Mouse (Mus musculus) liver, postnatal 0 days (tissue): Measurements from ENCODE around the gene Wdr95.

Source experiments
- CTCF ChIP-seq: sonication (generic); IDR thresholded peaks from 2 replicates; pipeline ENCODE4 v1.5.1; 2016; ENCODE audit warnings: antibody characterized with exemption, low read depth
- EP300 ChIP-seq: IDR thresholded peaks from 2 replicates; pipeline ENCODE4 v1.6.1; 2016; ENCODE audit warnings: antibody characterized with exemption, low read depth, mild to moderate bottlenecking

DNA sequence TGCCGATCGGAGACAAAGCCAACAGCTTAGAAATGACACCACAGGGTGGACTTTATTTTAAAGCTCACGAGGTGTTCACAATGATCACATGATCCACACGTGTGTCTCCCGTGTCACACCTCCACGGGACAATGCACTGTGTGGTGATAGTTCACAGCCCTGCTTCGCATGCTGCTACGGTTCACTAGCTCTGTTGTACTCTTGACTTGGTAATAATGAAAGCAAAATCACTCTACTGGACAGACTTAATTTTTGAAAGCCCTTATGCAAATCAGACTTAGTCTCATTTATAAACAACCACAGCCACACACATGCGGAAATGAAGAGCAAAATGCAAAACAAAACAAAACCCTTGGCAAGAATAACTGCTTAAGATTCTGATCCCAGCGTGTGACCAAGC is 88.3 kb downstream of the Wdr95 start:
- TF ChIP-seq CTCF (no peak), EP300 (no peak)
